Mouse (Mus musculus): ENCODE measurements at regions not wholly inside any gene's neighbourhood (a gene's known extent, or its start where the extent isn't known, plus 50 kb on each side); places are given as distances from the start of the nearest gene placed in this dataset.

- ATAC-seq (ENCODE audit: extremely low read depth, insufficient number of reproducible peaks, low FRiP score, poor library complexity, severe bottlenecking): no peak
- DNase-seq (ENCODE audit: low spot score): no peak
- no peak for TF ChIP-seq GATA2 (IDR thresholded peaks at IDR 0.05; ENCODE audit: borderline replicate concordance, low read depth, low read length)
- no peak for TF ChIP-seq CTCF (IDR thresholded peaks at IDR 0.05; ENCODE audit: low read depth, low read length)
- no peak for TF ChIP-seq POLR2AphosphoS5 (IDR thresholded peaks at IDR 0.05; ENCODE audit: insufficient replicate concordance, low read depth, low read length)
- TF ChIP-seq GATA1 (IDR thresholded peaks at IDR 0.05; ENCODE audit: borderline replicate concordance, low read length): no peak
- TF ChIP-seq TAL1 (conservative IDR thresholded peaks at IDR 0.05; ENCODE audit: low read depth, low read length): no peak
- Histone ChIP-seq H3K27me3 (ENCODE audit: insufficient read depth, low read length) (no peaks in the 10 kb centered on the region), H3K9me3 (replicated peaks) (peaks cover 73% of the 10 kb centered on the region), H3K36me3 (replicated peaks) (no peaks in the 10 kb centered on the region), H3K4me3 (ENCODE audit: low read depth, low read length) (no peak overlapping the region), H3K4me1 (ENCODE audit: insufficient read depth, low read depth, low read length) (no peaks in the 10 kb centered on the region)
Observed at GRCm38 (mm10) chr8:103809140-103809539, 292.3 kb upstream of the Cdh5 start.

GRCm38 (mm10) chr8:103813954-103814591 lies 287.4 kb upstream of the Cdh5 start:
- no peaks in the 10 kb centered on the region for H3K27me3 ChIP-seq (ENCODE audit: insufficient read depth, low read length)
- peaks cover 74% of the 10 kb centered on the region for H3K9me3 ChIP-seq (replicated peaks)
- no peak overlapping the region for H3K4me3 ChIP-seq (ENCODE audit: low read depth, low read length)
- no peak for ATAC-seq (ENCODE audit: extremely low read depth, insufficient number of reproducible peaks, low FRiP score, poor library complexity, severe bottlenecking)
- DNase-seq (ENCODE audit: low spot score): no peak
- no peaks in the 10 kb centered on the region for H3K36me3 ChIP-seq (replicated peaks)
- TF ChIP-seq CTCF (IDR thresholded peaks at IDR 0.05; ENCODE audit: low read depth, low read length): no peak
- no peak for TF ChIP-seq TAL1 (conservative IDR thresholded peaks at IDR 0.05; ENCODE audit: low read depth, low read length)
- no peaks in the 10 kb centered on the region for H3K4me1 ChIP-seq (ENCODE audit: insufficient read depth, low read depth, low read length)

GRCm38 (mm10) chr8:103816101-103816894 lies 285.1 kb upstream of the Cdh5 start:
- ATAC-seq (ENCODE audit: extremely low read depth, insufficient number of reproducible peaks, low FRiP score, poor library complexity, severe bottlenecking) (no peak), DNase-seq (ENCODE audit: low spot score) (no peak)
- Histone ChIP-seq H3K4me1 (ENCODE audit: insufficient read depth, low read depth, low read length) (no peaks in the 10 kb centered on the region), H3K4me3 (ENCODE audit: low read depth, low read length) (no peak overlapping the region), H3K36me3 (replicated peaks) (no peaks in the 10 kb centered on the region), H3K9me3 (replicated peaks) (peaks cover 72% of the 10 kb centered on the region), H3K27me3 (ENCODE audit: insufficient read depth, low read length) (no peaks in the 10 kb centered on the region)
- no peak for TF ChIP-seq POLR2AphosphoS5 (IDR thresholded peaks at IDR 0.05; ENCODE audit: insufficient replicate concordance, low read depth, low read length)
- no peak for TF ChIP-seq CTCF (IDR thresholded peaks at IDR 0.05; ENCODE audit: low read depth, low read length)
- no peak for TF ChIP-seq GATA1 (IDR thresholded peaks at IDR 0.05; ENCODE audit: borderline replicate concordance, low read length)
- TF ChIP-seq TAL1 (conservative IDR thresholded peaks at IDR 0.05; ENCODE audit: low read depth, low read length): no peak
- TF ChIP-seq GATA2 (IDR thresholded peaks at IDR 0.05; ENCODE audit: borderline replicate concordance, low read depth, low read length): no peak

GRCm38 (mm10) chr8:103823541-103823940 lies 277.9 kb upstream of the Cdh5 start:
- Histone ChIP-seq H3K27me3 (ENCODE audit: insufficient read depth, low read length) (no peaks in the 10 kb centered on the region), H3K9me3 (replicated peaks) (peaks cover 41% of the 10 kb centered on the region), H3K36me3 (replicated peaks) (no peaks in the 10 kb centered on the region), H3K4me3 (ENCODE audit: low read depth, low read length) (no peak overlapping the region), H3K4me1 (ENCODE audit: insufficient read depth, low read depth, low read length) (no peaks in the 10 kb centered on the region)
- ATAC-seq (ENCODE audit: extremely low read depth, insufficient number of reproducible peaks, low FRiP score, poor library complexity, severe bottlenecking): no peak
- no peak for TF ChIP-seq GATA2 (IDR thresholded peaks at IDR 0.05; ENCODE audit: borderline replicate concordance, low read depth, low read length)
- TF ChIP-seq CTCF (IDR thresholded peaks at IDR 0.05; ENCODE audit: low read depth, low read length): no peak
- no peak for TF ChIP-seq POLR2AphosphoS5 (IDR thresholded peaks at IDR 0.05; ENCODE audit: insufficient replicate concordance, low read depth, low read length)
- TF ChIP-seq GATA1 (IDR thresholded peaks at IDR 0.05; ENCODE audit: borderline replicate concordance, low read length): no peak
- TF ChIP-seq TAL1 (conservative IDR thresholded peaks at IDR 0.05; ENCODE audit: low read depth, low read length): no peak
- DNase-seq (ENCODE audit: low spot score): no peak

- DNase-seq (ENCODE audit: low spot score): no peak
- H3K4me3 ChIP-seq (ENCODE audit: low read depth, low read length): no peak overlapping the region
Observed at GRCm38 (mm10) chr8:103824747-103825146, 276.7 kb upstream of the Cdh5 start.

GRCm38 (mm10) chr8:103825289-103825688 lies 276.1 kb upstream of the Cdh5 start:
- Histone ChIP-seq H3K36me3 (replicated peaks) (no peaks in the 10 kb centered on the region), H3K4me3 (ENCODE audit: low read depth, low read length) (no peak overlapping the region), H3K4me1 (ENCODE audit: insufficient read depth, low read depth, low read length) (no peaks in the 10 kb centered on the region), H3K27me3 (ENCODE audit: insufficient read depth, low read length) (no peaks in the 10 kb centered on the region), H3K9me3 (replicated peaks) (peaks cover 31% of the 10 kb centered on the region)
- DNase-seq (ENCODE audit: low spot score) (no peak), ATAC-seq (ENCODE audit: extremely low read depth, insufficient number of reproducible peaks, low FRiP score, poor library complexity, severe bottlenecking) (no peak)
- TF ChIP-seq GATA2 (IDR thresholded peaks at IDR 0.05; ENCODE audit: borderline replicate concordance, low read depth, low read length): no peak
- no peak for TF ChIP-seq CTCF (IDR thresholded peaks at IDR 0.05; ENCODE audit: low read depth, low read length)
- TF ChIP-seq GATA1 (IDR thresholded peaks at IDR 0.05; ENCODE audit: borderline replicate concordance, low read length): no peak
- TF ChIP-seq TAL1 (conservative IDR thresholded peaks at IDR 0.05; ENCODE audit: low read depth, low read length): no peak
- no peak for TF ChIP-seq POLR2AphosphoS5 (IDR thresholded peaks at IDR 0.05; ENCODE audit: insufficient replicate concordance, low read depth, low read length)

More at GRCm38 (mm10) chr8:103824747-103825146, 276.7 kb upstream of the Cdh5 start:
- Histone ChIP-seq H3K27me3 (ENCODE audit: insufficient read depth, low read length) (no peaks in the 10 kb centered on the region), H3K36me3 (replicated peaks) (no peaks in the 10 kb centered on the region), H3K9me3 (replicated peaks) (peaks cover 36% of the 10 kb centered on the region), H3K4me1 (ENCODE audit: insufficient read depth, low read depth, low read length) (no peaks in the 10 kb centered on the region)
- no peak for TF ChIP-seq CTCF (IDR thresholded peaks at IDR 0.05; ENCODE audit: low read depth, low read length)
- TF ChIP-seq POLR2AphosphoS5 (IDR thresholded peaks at IDR 0.05; ENCODE audit: insufficient replicate concordance, low read depth, low read length): no peak
- no peak for ATAC-seq (ENCODE audit: extremely low read depth, insufficient number of reproducible peaks, low FRiP score, poor library complexity, severe bottlenecking)

All from G1E (cell line).